Mouse (Mus musculus) hindbrain, embryonic 14.5 days (tissue): ENCODE results near the gene Depdc5. TPM values are rescaled to one million over a fixed set of nuclear protein-coding genes. Genes with fewer than 3 reads are reported as not detected.

Experiments used
- ATAC-seq: fragments of 200-750 bp; cut with Nextera tagmentation; 2 replicates; pipeline ENCODE4 v1.8.0; 2017; ENCODE audit warnings: moderate number of reproducible peaks, mild to moderate bottlenecking, moderate TSS enrichment, moderate library complexity; ENCODE audit not compliant: low FRiP score
- DNase-seq: peaks from one replicate; pipeline ENCODE4 v3.0.0-alpha.2; 2015; ENCODE audit warnings: low spot score
- H3K27ac ChIP-seq: fragments of 300-500 bp; sonication (generic); 2 replicates; pipeline ENCODE4 v1.5.1; 2014; ENCODE audit warnings: mild to moderate bottlenecking, moderate library complexity
- H3K27me3 ChIP-seq: fragments of 300-500 bp; sonication (generic); 2 replicates; pipeline ENCODE4 v1.6.1; 2014; ENCODE audit warnings: mild to moderate bottlenecking, low read length, mixed read lengths; ENCODE audit not compliant: control insufficient read depth, insufficient read depth
- H3K36me3 ChIP-seq: fragments of 300-500 bp; sonication (generic); replicated peaks from 2 replicates; pipeline ENCODE4 v1.6.1; 2014; ENCODE audit not compliant: control insufficient read depth, insufficient read depth
- H3K4me1 ChIP-seq: fragments of 300-500 bp; sonication (generic); replicated peaks from 2 replicates; pipeline ENCODE4 v1.6.1; 2014; ENCODE audit warnings: antibody characterized with exemption, low read length, mixed read lengths; ENCODE audit not compliant: control insufficient read depth, insufficient read depth
- H3K4me2 ChIP-seq: fragments of 300-500 bp; sonication (generic); replicated peaks from 2 replicates; pipeline ENCODE4 v1.6.1; 2014; ENCODE audit warnings: mild to moderate bottlenecking, moderate library complexity
- H3K4me3 ChIP-seq: fragments of 300-500 bp; sonication (generic); replicated peaks from 2 replicates; pipeline ENCODE4 v1.5.1; 2014; ENCODE audit warnings: mild to moderate bottlenecking, low read length
- H3K9ac ChIP-seq: fragments of 300-500 bp; sonication (generic); 2 replicates; pipeline ENCODE4 v1.6.1; 2014
- H3K9me3 ChIP-seq: fragments of 300-500 bp; sonication (generic); 2 replicates; pipeline ENCODE4 v1.6.1; 2016; ENCODE audit warnings: low read length; ENCODE audit not compliant: control insufficient read depth
- WGBS: fragments of 180-500 bp; shearing (Covaris S2); extraction: QIAGEN DNeasy Blood & Tissue Kit; methylation state at CpG from one replicate; pipeline ENCODE4 v1.1.7; 2014; 5-methylcytosine and 5-hydroxymethylcytosine counted together
- polyA plus RNA-seq: library from polyadenylated mRNA; unstranded; fragments of >200 nt; fragmentation: Nextera tagmentation; extraction: Ambion mirVana; gene quantifications from 2 replicates; pipeline ENCODE4 v1.2.1, GENCODE M21; 2014

The Depdc5 gene
- polyA plus RNA-seq, 1 experiment from 2014 or later = 27.7 TPM

GRCm38 (mm10) chr5:33043397-33043796 lies 179.9 kb downstream of the Depdc5 start:
- WGBS = 63% methylated on average over 10 of the region's 10 CpGs
- H3K9me3 ChIP-seq = no peaks in the 10 kb centered on the region
- ATAC-seq (no peak), DNase-seq (no peak)
- no peaks in the 10 kb centered on the region for H3K4me1 ChIP-seq
- no peak overlapping the region for H3K27ac ChIP-seq
- no peaks in the 10 kb centered on the region for H3K27me3 ChIP-seq
- no peaks in the 10 kb centered on the region for H3K36me3 ChIP-seq
- H3K4me3 ChIP-seq = no peak overlapping the region
- no peak overlapping the region for H3K9ac ChIP-seq
- H3K4me2 ChIP-seq = no peak overlapping the region

Other genes with a start within 250 kb of the Depdc5 start
- 93.6 and 94.6 TPM in 2 replicates for gene Pisd, start 78.1 kb upstream of the Depdc5 start, polyA plus RNA-seq
- not detected in 2 replicates for gene Gm20671, start 36.6 kb upstream of the Depdc5 start, polyA plus RNA-seq
- 9.9 and 14.9 TPM in 2 replicates for gene Prr14l, start 9.4 kb upstream of the Depdc5 start, polyA plus RNA-seq
- gene Ywhah, start 155.1 kb downstream of the Depdc5 start, polyA plus RNA-seq = 745 and 907 TPM in 2 replicates
- gene Slc5a1, start 240.5 kb downstream of the Depdc5 start, polyA plus RNA-seq = 0.04 and 0.13 TPM in 2 replicates